Mouse (Mus musculus): ENCODE data around the gene Ccdc170. TPM values are rescaled to one million over a fixed set of nuclear protein-coding genes. Genes with fewer than 3 reads are reported as not detected.

Ccdc170 gene
- total RNA-seq, 2 experiments from 2014 or later: 0.57 to 0.82 TPM

DNA sequence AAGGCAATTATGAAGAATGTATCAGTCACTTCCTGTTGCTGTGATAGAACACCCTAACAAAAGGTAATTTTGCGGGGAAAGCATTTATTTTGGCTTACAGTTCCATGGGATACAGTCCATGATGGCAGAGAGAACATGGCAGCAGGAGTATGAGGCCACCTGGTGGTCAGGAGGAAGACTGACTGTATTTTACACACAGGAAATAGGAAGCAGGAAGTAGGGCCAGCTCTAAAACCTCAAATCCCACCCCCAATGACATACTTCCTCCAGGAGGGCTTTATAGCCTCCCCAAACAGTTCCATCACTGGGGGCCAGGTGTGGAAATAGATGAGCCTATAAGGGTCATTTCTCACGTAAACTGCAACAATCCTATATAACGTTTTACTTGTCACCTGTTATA is 39.8 kb downstream of the Ccdc170 start:
- no peak for DNase-seq

- no peak for DNase-seq
Measured at GRCm38 (mm10) chr10:4523078-4523477, 40.8 kb downstream of the Ccdc170 start.

GRCm38 (mm10) chr10:4528043-4528442 is 45.7 kb downstream of the Ccdc170 start:
- no peak for DNase-seq

DNA sequence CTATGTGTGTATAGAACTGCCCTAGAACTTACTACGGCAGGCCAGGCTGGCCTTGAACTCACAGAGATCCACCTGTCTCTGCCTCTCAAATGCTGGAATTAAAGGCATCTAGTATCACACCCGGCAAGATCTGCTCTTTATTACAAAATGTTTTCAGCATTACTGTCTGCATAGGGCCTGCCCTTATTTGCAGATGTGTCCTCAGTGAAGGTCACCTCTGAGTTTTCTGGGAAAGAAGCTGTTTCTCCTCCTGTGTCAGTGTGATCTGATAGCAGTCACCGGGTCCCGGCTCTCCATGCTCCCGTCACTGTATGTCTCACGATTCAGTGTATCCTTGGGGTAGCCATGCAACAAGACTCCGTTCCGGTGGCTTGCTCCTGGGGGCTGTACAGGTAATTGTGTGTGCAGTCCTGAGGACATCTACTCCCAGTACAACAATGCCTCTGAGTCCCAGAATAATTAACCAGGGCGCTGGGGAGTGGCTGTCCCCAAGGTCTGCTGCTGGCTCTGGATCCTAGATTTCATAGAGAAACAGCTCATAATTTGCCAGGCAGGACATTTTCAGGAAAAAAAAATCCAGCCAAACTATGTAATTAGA is 48.4 kb downstream of the Ccdc170 start:
- DNase-seq: peak; percentile 56

GRCm38 (mm10) chr10:4531933-4532332 is 49.6 kb downstream of the Ccdc170 start:
- no peak for DNase-seq

DNA sequence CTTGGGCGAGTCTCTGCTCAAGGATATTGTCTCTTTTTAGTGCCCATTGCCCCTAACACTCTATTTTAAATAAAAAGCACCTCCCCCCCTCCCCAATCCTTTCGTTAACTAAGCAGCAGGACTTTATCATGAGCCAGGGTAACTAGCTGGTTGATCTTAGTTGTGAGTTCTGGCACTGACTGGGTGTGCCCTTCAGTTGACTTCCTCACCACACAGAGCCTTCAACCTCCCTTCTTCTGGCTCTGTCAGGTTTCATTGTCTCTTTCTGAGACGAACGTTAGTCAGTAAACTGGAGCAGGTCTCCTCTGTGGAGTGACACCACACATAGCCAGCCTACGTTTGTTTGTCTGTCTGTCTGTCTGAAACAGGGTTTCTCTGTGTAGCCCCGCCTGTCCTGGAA is 50.4 kb downstream of the Ccdc170 start:
- DNase-seq: no peak

GRCm38 (mm10) chr10:4533873-4534272 is 51.6 kb downstream of the Ccdc170 start:
- DNase-seq: peak; percentile 51

- DNase-seq: peak; percentile 7
Measured at GRCm38 (mm10) chr10:4545550-4545949, 63.2 kb downstream of the Ccdc170 start.

GRCm38 (mm10) chr10:4553442-4554119 is 71.3 kb downstream of the Ccdc170 start:
- peak; percentile 60 for DNase-seq

- no peak for DNase-seq
Measured at GRCm38 (mm10) chr10:4556842-4557377, 74.6 kb downstream of the Ccdc170 start.

DNA sequence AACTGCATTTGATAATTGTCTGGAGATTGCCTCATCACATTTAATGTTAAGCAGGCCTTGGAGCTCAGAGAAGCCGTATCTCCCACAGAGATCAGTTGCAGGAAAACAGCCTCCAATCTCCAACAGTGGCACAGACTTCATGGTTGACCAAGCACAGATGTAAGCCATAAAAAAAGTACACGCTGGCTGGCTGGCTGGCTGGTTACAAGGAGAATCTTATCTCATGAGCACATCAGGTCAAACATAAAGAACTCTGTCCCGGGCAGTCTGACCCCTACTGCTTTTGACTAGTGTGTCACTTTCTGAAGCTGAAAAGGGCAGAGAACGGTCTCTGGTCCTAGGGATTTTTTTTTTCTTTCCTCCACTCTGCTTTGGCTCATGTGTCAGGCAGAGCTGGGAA is 76.8 kb downstream of the Ccdc170 start:
- no peak for DNase-seq

GRCm38 (mm10) chr10:4565148-4565547 is 82.8 kb downstream of the Ccdc170 start:
- no peak for DNase-seq

DNA sequence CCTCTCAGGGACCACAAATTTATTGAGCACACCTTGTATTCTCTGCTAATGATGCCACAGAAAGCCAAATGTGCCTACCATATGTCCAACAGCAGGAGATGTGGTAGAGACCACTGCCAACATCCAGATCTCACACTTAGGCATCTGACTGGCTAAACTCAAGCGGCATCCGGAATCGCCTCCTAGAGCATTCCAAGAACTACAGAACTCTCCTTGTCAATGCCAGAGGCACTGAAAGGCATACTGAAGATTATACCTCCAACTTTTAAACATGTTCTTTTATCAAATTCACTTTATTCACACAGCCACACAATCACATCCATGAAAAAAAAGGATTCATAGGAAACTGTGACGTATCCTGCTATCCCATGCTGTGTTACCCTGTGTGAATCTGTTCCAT is 88.5 kb downstream of the Ccdc170 start:
- no peak for DNase-seq

DNA sequence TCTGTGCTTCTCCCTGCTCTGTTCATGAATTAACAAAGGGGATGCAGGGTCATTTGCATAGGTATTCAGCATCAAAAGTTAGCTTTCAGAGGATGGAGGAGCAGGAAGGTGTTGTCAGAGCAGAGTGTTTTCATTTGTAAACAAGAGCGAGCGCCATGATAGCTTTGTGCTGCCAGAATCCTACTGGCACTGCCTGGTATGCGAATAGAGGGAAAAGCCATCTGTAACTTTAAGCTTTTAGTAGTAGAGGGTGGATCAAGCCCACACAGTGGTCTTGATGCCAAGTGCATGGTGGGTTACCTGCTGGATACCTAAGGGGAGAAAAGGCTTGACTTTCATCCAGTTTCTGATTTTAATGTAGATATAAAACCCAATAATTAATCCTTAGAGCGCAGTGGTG is 89.0 kb downstream of the Ccdc170 start:
- no peak for DNase-seq

DNA sequence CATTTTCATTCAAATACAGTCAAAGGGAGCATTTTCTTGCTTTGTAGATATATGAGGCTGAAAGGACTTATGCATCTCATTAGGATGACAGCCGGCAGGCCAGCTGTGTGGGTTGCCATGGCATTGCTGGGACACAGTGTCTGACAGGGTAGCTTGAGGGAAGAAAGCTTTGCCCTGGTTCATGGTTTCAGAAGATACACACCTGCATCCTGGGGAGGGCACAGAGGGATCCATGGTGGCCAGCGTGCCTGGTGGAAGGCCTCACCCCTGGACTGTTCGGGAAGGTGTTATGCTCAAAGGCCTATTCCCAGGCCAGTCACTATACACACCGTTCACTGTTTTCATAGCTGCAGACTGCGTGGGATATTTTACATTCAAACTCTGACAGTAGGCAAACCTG is 99.6 kb downstream of the Ccdc170 start:
- no peak for DNase-seq

DNA sequence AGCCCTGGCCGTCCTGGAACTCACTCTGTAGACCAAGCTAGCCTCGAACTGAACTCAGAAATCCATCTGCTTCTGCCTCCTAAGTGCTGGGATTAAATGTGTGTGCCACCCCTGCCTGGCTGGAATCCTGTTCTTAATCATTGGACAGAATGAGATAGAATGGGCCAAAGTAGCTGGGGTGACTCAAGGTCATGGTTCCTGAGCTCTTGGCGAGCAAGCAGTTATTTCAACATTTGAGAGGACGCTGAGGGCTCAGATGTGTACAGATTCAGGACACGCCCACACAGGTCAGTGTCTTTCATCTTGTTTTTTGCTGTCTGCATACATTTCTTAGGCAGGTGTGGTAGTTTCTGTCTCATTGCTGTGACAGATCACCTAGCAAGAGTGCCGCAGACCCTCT is 104.4 kb downstream of the Ccdc170 start:
- peak; percentile 18 for DNase-seq

GRCm38 (mm10) chr10:4589576-4589975 is 107.3 kb downstream of the Ccdc170 start:
- DNase-seq: no peak

DNA sequence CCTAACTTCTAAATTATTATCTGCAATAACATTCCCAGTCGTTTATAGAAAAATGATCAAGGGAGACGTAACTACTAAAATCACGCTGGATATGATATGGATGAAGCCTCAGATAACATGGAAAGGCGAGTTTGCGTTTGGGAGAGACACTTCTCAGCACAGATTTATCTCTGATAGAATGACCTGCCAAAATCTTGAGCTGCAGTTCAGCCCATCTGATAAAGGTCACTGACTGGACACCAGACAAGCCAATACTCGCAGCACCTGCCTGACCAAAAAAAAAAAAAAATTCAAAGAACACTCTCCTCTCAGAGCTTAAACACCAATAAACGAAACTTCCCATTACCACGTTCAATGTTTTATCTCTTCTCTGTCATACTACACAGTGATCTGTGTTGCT is 108.7 kb downstream of the Ccdc170 start:
- DNase-seq: no peak

DNA sequence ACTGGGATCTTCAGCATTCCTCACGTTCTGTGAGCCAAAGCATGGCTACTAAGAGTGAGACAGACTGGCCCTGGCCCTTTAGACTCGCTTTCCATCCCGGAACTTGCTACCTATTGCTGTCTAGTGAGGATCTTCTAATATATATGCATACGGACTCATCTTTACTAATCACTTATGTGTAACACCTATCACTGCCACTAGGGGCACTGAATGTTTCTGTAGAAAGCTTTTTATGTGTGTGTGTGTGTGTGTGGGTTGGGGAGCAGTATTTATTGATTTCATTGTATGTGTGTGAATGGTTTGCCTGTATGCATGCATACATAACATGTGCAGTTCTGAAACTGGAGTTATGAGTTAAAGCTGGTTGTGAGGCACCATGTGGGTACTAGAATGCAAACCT is 111.5 kb downstream of the Ccdc170 start:
- DNase-seq: no peak

DNA sequence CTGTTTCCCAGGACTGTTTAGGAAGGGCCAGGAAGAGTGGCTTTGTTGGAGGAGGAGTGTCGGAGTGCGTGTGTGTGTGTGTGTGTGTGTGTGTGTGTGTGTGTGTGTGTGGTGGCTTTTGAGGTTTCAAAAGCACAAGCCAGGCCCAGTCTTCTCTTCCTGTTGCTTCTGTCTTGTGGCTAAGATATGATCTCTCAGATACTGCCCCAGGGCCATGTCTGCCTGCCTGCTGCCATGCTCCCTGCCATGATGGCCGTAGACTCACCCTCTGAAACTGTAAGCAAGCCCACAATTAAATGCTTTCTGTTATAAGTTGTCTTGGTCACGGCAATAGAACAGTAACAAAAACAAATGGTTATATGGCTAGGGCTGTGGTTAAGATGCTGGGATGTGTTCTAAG is 114.9 kb downstream of the Ccdc170 start:
- DNase-seq: no peak

- peak; percentile 81 for DNase-seq
Measured at GRCm38 (mm10) chr10:4598244-4598842, 116.0 kb downstream of the Ccdc170 start.

GRCm38 (mm10) chr10:4598916-4599315 is 116.6 kb downstream of the Ccdc170 start:
- no peak for DNase-seq

GRCm38 (mm10) chr10:4599591-4599990 is 117.3 kb downstream of the Ccdc170 start:
- DNase-seq: no peak
